Mouse (Mus musculus) megakaryocyte progenitor cell, adult 5-6 weeks (primary cell): ENCODE results near the gene 1700003F12Rik. TPM values are rescaled to one million over a fixed set of nuclear protein-coding genes. Genes with fewer than 3 reads are reported as not detected.

Source experiments
- ATAC-seq: replicated peaks from 2 replicates; pipeline ENCODE4 v1.8.0; 2016; ENCODE audit warnings: mild to moderate bottlenecking, moderate TSS enrichment, inconsistent platforms; ENCODE audit not compliant: poor library complexity
- total RNA-seq, 2 experiments: library from RNA; stranded (forward) in 1 of 2; stranded (reverse) in 1 of 2; fragments of 157-497, 149-512 nt in 1 of 2; fragments of 200-1000 nt in 1 of 2; gene quantifications; 2 replicates each; pipeline versions ENCODE4 v1.2.3 to v1.2.4; 2015 to 2017

The 1700003F12Rik gene
- total RNA-seq, 2 experiments from 2014 or later = not detected

- ATAC-seq = no peak
Measured at GRCm38 (mm10) chr2:154571976-154572375, 25.1 kb downstream of the 1700003F12Rik start.

- ATAC-seq = no peak
Measured at GRCm38 (mm10) chr2:154572996-154573395, 26.1 kb downstream of the 1700003F12Rik start.

GRCm38 (mm10) chr2:154574271-154574670, 27.4 kb downstream of the 1700003F12Rik start:
- ATAC-seq = peak; percentile 26

- ATAC-seq = no peak
Measured at GRCm38 (mm10) chr2:154576876-154577743, 30.2 kb downstream of the 1700003F12Rik start.

GRCm38 (mm10) chr2:154577744-154578067, 30.8 kb downstream of the 1700003F12Rik start:
- no peak for ATAC-seq

GRCm38 (mm10) chr2:154580586-154580985, 33.7 kb downstream of the 1700003F12Rik start:
- ATAC-seq = no peak

- no peak for ATAC-seq
Measured at GRCm38 (mm10) chr2:154581421-154581820, 34.5 kb downstream of the 1700003F12Rik start.

- ATAC-seq = peak; percentile 73
Measured at GRCm38 (mm10) chr2:154583906-154584872, 37.3 kb downstream of the 1700003F12Rik start.

GRCm38 (mm10) chr2:154584931-154585601, 38.2 kb downstream of the 1700003F12Rik start:
- ATAC-seq = no peak

- ATAC-seq = peak; percentile 69
Measured at GRCm38 (mm10) chr2:154586405-154586804, 39.5 kb downstream of the 1700003F12Rik start.

- no peak for ATAC-seq
Measured at GRCm38 (mm10) chr2:154589051-154589450, 42.2 kb downstream of the 1700003F12Rik start.

- ATAC-seq = no peak
Measured at GRCm38 (mm10) chr2:154591239-154591638, 44.4 kb downstream of the 1700003F12Rik start.

GRCm38 (mm10) chr2:154593025-154593424, 46.1 kb downstream of the 1700003F12Rik start:
- peak; percentile 86 for ATAC-seq

GRCm38 (mm10) chr2:154595775-154596174, 48.9 kb downstream of the 1700003F12Rik start:
- no peak for ATAC-seq

- peak; percentile 77 for ATAC-seq
Measured at GRCm38 (mm10) chr2:154597399-154597798, 50.5 kb downstream of the 1700003F12Rik start.

Other genes with a start within 250 kb of the 1700003F12Rik start
- not detected in 2 replicates for gene Bpifb9b, start 239.9 kb upstream of the 1700003F12Rik start, total RNA-seq (2015)
- gene Bpifb9b, start 239.9 kb upstream of the 1700003F12Rik start, total RNA-seq (2017) = not detected in 2 replicates
- 12.3 and 15.8 TPM in 2 replicates for gene Cdk5rap1, start 174.1 kb upstream of the 1700003F12Rik start, total RNA-seq (2015)
- 13.8 and 16.4 TPM in 2 replicates for gene Cdk5rap1, start 174.1 kb upstream of the 1700003F12Rik start, total RNA-seq (2017)
- not detected in 2 replicates for gene Snta1, start 139.0 kb upstream of the 1700003F12Rik start, total RNA-seq (2015)
- 0.12 and 0.24 TPM in 2 replicates for gene Snta1, start 139.0 kb upstream of the 1700003F12Rik start, total RNA-seq (2017)
- 14.8 and 23.3 TPM in 2 replicates for gene Cbfa2t2, start 110.6 kb upstream of the 1700003F12Rik start, total RNA-seq (2015)
- gene Cbfa2t2, start 110.6 kb upstream of the 1700003F12Rik start, total RNA-seq (2017) = 10.1 and 11.5 TPM in 2 replicates
- gene Actl10, start 4.7 kb downstream of the 1700003F12Rik start, total RNA-seq (2015) = not detected in 2 replicates
- 0.27 TPM in 1 of 2 replicates, not detected in the other for gene Actl10, start 4.7 kb downstream of the 1700003F12Rik start, total RNA-seq (2017)
- 1.4 and 3.9 TPM in 2 replicates for gene Necab3, start 11.8 kb downstream of the 1700003F12Rik start, total RNA-seq (2015)
- 1.3 and 1.7 TPM in 2 replicates for gene Necab3, start 11.8 kb downstream of the 1700003F12Rik start, total RNA-seq (2017)
- 21.2 and 23.7 TPM in 2 replicates for gene E2f1, start 22.8 kb downstream of the 1700003F12Rik start, total RNA-seq (2015)
- gene E2f1, start 22.8 kb downstream of the 1700003F12Rik start, total RNA-seq (2017) = 14.1 and 14.2 TPM in 2 replicates
- 14.6 and 14.9 TPM in 2 replicates for gene Pxmp4, start 56.6 kb downstream of the 1700003F12Rik start, total RNA-seq (2015)
- gene Pxmp4, start 56.6 kb downstream of the 1700003F12Rik start, total RNA-seq (2017) = 9.2 and 10.7 TPM in 2 replicates
- gene Zfp341, start 66.2 kb downstream of the 1700003F12Rik start, total RNA-seq (2015) = 3.3 and 4.0 TPM in 2 replicates
- gene Zfp341, start 66.2 kb downstream of the 1700003F12Rik start, total RNA-seq (2017) = 1.2 and 2.3 TPM in 2 replicates
- gene 4930519P11Rik, start 66.4 kb downstream of the 1700003F12Rik start, total RNA-seq (2015) = 0.54 TPM in 1 of 2 replicates, not detected in the other
- not detected in 2 replicates for gene 4930519P11Rik, start 66.4 kb downstream of the 1700003F12Rik start, total RNA-seq (2017)
- gene Chmp4b, start 104.6 kb downstream of the 1700003F12Rik start, total RNA-seq (2015) = 81.2 and 89.4 TPM in 2 replicates
- gene Chmp4b, start 104.6 kb downstream of the 1700003F12Rik start, total RNA-seq (2017) = 103 and 120 TPM in 2 replicates
- gene Gm14214, start 222.9 kb downstream of the 1700003F12Rik start, total RNA-seq (2015) = not detected in 2 replicates
- gene Gm14214, start 222.9 kb downstream of the 1700003F12Rik start, total RNA-seq (2017) = not detected in 2 replicates
- gene Raly, start 244.0 kb downstream of the 1700003F12Rik start, total RNA-seq (2015) = 95.3 and 110 TPM in 2 replicates
- gene Raly, start 244.0 kb downstream of the 1700003F12Rik start, total RNA-seq (2017) = 163 and 183 TPM in 2 replicates
- gene a, start 244.3 kb downstream of the 1700003F12Rik start, total RNA-seq (2015) = 0.34 TPM in 1 of 2 replicates, not detected in the other
- gene a, start 244.3 kb downstream of the 1700003F12Rik start, total RNA-seq (2017) = not detected in 2 replicates